Mouse (Mus musculus): ENCODE results near the gene Pla2g4c.

DNA sequence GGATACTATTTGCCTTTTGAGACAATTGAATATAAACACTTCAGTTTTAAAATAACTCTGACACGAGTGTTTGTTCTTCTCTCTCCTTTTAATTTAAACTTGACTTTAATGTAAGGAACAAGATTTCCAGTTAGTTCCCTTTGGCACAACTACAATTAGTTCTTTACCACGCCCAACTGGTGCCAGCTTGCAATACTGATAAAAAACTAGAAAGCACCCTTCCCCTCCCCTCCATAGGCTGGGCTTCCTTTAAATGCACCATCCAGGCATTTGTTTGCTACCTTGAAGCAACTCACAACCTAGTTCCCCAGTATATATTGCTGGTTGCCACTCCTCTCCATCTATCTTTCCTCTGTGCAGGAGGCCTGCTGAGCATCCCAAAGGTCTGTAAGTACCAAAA, at the start of gene Pla2g4c:
- no peak for TF ChIP-seq CTCF (IDR thresholded peaks at IDR 0.05; ENCODE audit: low read depth)
- no peak for TF ChIP-seq EP300 (optimal IDR thresholded peaks at IDR 0.05)
